Mouse (Mus musculus) hindbrain, embryonic 16.5 days (tissue): ENCODE measurements at regions not wholly inside any gene's neighbourhood (a gene's known extent, or its start where the extent isn't known, plus 50 kb on each side); places are given as distances from the start of the nearest gene placed in this dataset.

Experiments used
- ATAC-seq: fragments of 200-750 bp; cut with Nextera tagmentation; 2 replicates; pipeline ENCODE4 v1.8.0; 2017; ENCODE audit warnings: moderate TSS enrichment, moderate library complexity
- H3K27ac ChIP-seq: fragments of 300-500 bp; sonication (generic); 2 replicates; pipeline ENCODE4 v1.5.1; 2014; ENCODE audit warnings: low read depth, mild to moderate bottlenecking, control low read depth, low read length, moderate library complexity
- H3K27me3 ChIP-seq: fragments of 300-500 bp; sonication (generic); replicated peaks from 2 replicates; pipeline ENCODE4 v1.6.1; 2014; ENCODE audit warnings: low read length; ENCODE audit not compliant: control insufficient read depth, insufficient read depth
- H3K36me3 ChIP-seq: fragments of 300-500 bp; sonication (generic); 2 replicates; pipeline ENCODE4 v1.6.1; 2014; ENCODE audit warnings: mild to moderate bottlenecking, low read length, moderate library complexity, mixed read lengths; ENCODE audit not compliant: control insufficient read depth, insufficient read depth
- H3K4me1 ChIP-seq: fragments of 300-500 bp; sonication (generic); 2 replicates; pipeline ENCODE4 v1.6.1; 2014; ENCODE audit warnings: low read depth, low read length; ENCODE audit not compliant: control insufficient read depth, insufficient read depth
- H3K4me2 ChIP-seq: fragments of 300-500 bp; sonication (generic); 2 replicates; pipeline ENCODE4 v1.6.1; 2014; ENCODE audit warnings: mild to moderate bottlenecking, low read length, control low read depth, moderate library complexity
- H3K4me3 ChIP-seq: fragments of 300-500 bp; sonication (generic); 2 replicates; pipeline ENCODE4 v1.5.1; 2014; ENCODE audit warnings: mild to moderate bottlenecking, low read length, control low read depth, moderate library complexity
- H3K9ac ChIP-seq: fragments of 300-500 bp; sonication (generic); 2 replicates; pipeline ENCODE4 v1.6.1; 2014; ENCODE audit warnings: low read depth, mild to moderate bottlenecking, control low read depth, low read length, moderate library complexity
- H3K9me3 ChIP-seq: fragments of 300-500 bp; sonication (generic); 2 replicates; pipeline ENCODE4 v1.6.1; 2014; ENCODE audit warnings: mild to moderate bottlenecking, low read length, moderate library complexity; ENCODE audit not compliant: control insufficient read depth
- WGBS: fragments of 180-500 bp; shearing (Covaris S2); extraction: QIAGEN DNeasy Blood & Tissue Kit; methylation state at CpG from one replicate; pipeline ENCODE4 v1.1.7; 2014; 5-methylcytosine and 5-hydroxymethylcytosine counted together

DNA sequence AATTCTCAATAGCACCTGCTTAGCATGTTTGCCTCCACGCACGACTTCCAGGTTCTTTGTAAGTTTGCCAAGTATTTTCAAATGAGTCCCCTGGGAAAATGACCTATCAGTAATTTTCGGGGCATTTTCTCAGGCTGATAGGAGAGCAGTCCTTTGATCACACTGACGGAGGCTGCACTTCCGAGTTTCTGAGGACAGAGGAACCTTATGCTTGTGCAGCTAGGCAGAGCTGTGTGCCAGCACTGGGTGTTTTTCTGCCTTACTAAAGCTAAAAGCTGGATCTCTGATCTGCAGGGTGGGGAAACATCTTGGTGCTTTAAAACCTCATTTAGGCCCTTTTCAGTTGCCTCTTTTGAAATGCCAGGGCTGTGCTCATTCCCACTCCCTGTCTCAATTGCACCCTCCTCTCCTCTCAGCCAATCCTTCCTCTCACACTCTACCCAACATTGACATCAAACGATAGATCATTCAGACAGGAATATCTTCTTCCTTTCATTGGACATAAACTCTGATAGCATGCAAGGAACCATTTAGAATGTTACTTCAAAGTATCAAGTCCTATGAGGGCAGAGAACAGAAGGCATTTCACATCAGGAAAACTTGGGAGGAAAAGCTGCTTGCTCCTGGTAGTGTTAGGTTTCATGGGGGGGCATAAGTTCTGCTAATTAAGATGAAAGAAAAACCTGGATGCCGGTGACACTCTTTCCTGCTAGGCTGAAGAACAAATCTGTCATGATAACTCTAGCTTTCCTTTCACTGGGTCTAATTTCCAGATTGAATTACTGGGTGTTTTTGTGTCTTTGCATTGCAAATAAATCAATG, 95.3 kb downstream of the Lurap1l start:
- WGBS, result 53% methylated on average over 7 of the region's 7 CpGs
- Histone ChIP-seq H3K9ac (no peak overlapping the region), H3K27ac (no peak overlapping the region), H3K4me1 (no peaks in the 10 kb centered on the region), H3K4me3 (no peak overlapping the region), H3K4me2 (no peak overlapping the region), H3K27me3 (no peaks in the 10 kb centered on the region), H3K9me3 (peaks cover 3% of the 10 kb centered on the region), H3K36me3 (no peaks in the 10 kb centered on the region)
- ATAC-seq, result no peak

DNA sequence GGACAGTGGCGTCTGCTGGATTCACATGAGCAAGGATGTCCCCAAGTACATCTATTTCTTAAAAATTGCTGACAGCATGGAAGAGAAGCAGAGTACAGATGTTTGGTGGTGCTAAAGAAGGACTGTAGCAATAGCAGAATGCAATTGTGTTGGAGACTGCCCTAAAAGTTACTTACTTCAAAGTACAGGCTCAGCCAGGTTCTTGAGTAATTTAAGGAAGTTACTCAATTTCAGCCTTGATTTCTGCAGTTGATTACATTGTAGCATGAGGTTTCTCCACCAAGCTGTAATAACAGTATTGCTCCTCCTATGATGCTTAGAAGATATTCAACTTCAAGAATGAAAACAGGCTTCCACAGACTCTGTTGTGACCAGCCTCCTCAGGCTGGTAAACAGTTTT, 96.1 kb downstream of the Lurap1l start:
- Histone ChIP-seq H3K4me1 (no peaks in the 10 kb centered on the region), H3K27ac (no peak overlapping the region), H3K27me3 (no peaks in the 10 kb centered on the region), H3K36me3 (no peaks in the 10 kb centered on the region), H3K9ac (no peak overlapping the region), H3K9me3 (no peaks in the 10 kb centered on the region), H3K4me2 (no peak overlapping the region), H3K4me3 (no peak overlapping the region)
- WGBS, result 86% methylated on average over 1 of the region's 1 CpGs
- ATAC-seq, result no peak

DNA sequence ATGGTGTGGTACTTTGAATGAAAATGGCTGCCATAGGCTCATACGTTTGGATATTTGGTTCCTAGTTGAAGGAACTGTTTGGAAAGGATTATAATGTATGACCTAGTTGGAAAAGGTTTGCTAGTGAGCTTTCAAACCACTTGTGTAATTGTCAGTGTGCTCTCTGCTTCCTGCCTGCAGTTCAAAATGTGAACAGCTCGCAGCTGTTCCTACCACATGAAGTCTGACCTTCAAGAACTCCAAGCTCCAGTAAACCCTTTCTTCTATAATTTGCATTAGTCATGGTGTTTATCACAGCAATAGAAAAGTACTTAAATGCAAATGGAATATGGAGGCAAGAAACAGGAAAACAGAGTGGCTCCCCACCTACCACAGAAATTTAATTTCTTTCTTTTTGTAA, 111.4 kb downstream of the Lurap1l start:
- no peak overlapping the region for H3K4me3 ChIP-seq
- H3K9ac ChIP-seq, result no peak overlapping the region
- WGBS, result 25% methylated on average over 2 of the region's 2 CpGs
- H3K27ac ChIP-seq, result no peak overlapping the region
- H3K36me3 ChIP-seq, result no peaks in the 10 kb centered on the region
- H3K4me1 ChIP-seq, result no peaks in the 10 kb centered on the region
- H3K27me3 ChIP-seq, result no peaks in the 10 kb centered on the region
- no peaks in the 10 kb centered on the region for H3K9me3 ChIP-seq
- no peak overlapping the region for H3K4me2 ChIP-seq
- ATAC-seq, result no peak

DNA sequence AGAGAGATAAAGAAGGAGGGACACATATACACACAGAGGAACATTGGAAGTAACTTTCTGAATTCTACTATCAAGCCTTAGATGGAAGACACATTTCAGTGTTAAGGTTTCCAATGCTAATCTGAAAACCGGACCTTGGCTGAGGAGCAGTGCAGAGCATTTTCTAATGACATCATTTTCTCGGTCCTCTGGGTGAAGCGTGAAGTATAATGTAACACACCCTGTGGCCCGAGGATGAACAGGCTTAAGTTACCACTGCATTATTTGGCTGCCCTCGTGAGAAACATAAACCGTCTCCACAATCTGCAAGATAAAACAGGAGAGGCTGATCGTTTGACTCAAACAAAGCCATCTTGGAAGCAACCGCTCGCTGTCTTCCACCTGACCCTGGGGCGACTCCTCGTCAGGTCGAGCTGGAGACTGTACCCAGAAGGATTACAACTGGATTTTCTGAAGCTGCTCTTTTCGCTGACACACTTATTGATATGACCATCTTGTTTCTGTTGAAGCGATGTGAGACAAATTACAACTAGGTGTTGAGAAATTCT, 113.1 kb downstream of the Lurap1l start:
- ATAC-seq, result no peak
- Histone ChIP-seq H3K27me3 (no peaks in the 10 kb centered on the region), H3K9me3 (no peaks in the 10 kb centered on the region), H3K9ac (no peak overlapping the region), H3K4me2 (no peak overlapping the region), H3K4me1 (no peaks in the 10 kb centered on the region), H3K27ac (no peak overlapping the region), H3K4me3 (no peak overlapping the region), H3K36me3 (no peaks in the 10 kb centered on the region)
- 80% methylated on average over 14 of the region's 14 CpGs for WGBS

DNA sequence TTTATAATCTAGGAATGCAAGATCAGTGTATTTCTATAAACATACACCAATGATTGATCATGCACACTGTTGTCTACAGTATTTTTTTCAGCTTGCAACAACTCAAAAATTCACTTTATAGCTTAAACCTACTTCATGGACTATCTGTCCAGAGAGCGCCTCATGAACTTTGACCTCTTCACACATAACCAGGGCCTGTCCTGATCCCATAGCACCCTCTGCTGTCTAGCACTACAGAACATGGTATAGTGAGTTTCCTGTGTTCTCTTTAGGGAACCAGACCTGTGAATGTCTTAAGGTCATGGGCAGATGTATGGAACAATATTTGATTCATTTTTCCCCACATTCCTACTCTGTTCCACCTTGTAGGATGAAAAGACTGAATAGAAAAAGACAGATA, 117.1 kb downstream of the Lurap1l start:
- no peaks in the 10 kb centered on the region for H3K27me3 ChIP-seq
- H3K9ac ChIP-seq, result no peak overlapping the region
- 95% methylated on average over 1 of the region's 1 CpGs for WGBS
- H3K27ac ChIP-seq, result no peak overlapping the region
- no peak overlapping the region for H3K4me3 ChIP-seq
- H3K9me3 ChIP-seq, result no peaks in the 10 kb centered on the region
- no peak overlapping the region for H3K4me2 ChIP-seq
- H3K36me3 ChIP-seq, result no peaks in the 10 kb centered on the region
- no peaks in the 10 kb centered on the region for H3K4me1 ChIP-seq
- no peak for ATAC-seq

DNA sequence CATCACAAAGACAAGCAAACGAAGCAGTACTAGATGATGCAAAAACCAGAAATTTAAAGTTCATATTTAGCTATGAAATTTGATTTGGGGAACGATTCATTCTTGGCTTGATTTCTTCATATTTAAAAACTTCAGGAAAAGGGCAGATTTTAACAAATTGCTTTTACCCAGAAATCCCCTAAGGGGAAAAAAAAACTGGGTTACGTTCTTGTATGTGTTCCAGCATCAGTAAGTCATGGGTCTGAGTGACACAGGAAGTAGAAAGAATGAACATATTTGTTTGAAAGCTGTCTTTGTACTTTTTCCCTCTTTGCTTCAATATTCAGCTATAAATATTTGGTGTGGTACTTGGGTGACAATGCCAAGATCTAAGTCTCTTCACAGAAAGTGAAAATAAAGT, 120.2 kb downstream of the Lurap1l start:
- 87% methylated on average over 3 of the region's 3 CpGs for WGBS
- Histone ChIP-seq H3K27ac (no peak overlapping the region), H3K9ac (no peak overlapping the region), H3K27me3 (no peaks in the 10 kb centered on the region), H3K9me3 (no peaks in the 10 kb centered on the region), H3K4me1 (no peaks in the 10 kb centered on the region), H3K4me2 (no peak overlapping the region), H3K36me3 (no peaks in the 10 kb centered on the region), H3K4me3 (no peak overlapping the region)
- ATAC-seq, result no peak

DNA sequence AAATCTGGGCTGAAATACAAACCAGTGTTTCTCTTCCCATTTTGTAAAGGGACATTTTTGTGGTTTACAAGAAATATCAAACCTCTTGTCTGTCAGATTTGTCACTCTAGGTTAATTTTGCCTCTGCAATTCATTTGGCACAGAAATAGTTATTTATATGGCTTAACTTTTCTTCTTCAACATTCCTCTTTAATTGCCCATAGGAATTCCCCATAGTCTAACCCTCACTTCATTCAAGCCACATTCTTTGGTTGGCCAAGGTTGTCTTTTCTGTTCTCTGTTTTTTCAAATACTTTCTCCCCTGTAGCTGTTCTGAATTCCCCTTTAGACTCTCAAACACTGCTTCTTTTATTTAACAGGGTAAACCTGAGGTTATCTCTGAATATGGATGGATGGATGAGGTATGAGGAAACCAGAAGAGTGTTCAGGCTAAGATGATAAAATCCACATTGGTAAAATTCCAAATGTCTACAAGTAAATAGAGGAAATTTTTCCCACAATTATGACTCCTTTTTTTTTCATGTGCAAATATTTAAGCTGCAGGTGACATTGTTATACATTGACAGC, 127.0 kb downstream of the Lurap1l start:
- no peaks in the 10 kb centered on the region for H3K9me3 ChIP-seq
- H3K27ac ChIP-seq, result no peak overlapping the region
- H3K4me2 ChIP-seq, result no peak overlapping the region
- no peak overlapping the region for H3K9ac ChIP-seq
- H3K4me3 ChIP-seq, result no peak overlapping the region
- no peak for ATAC-seq
- H3K27me3 ChIP-seq, result no peaks in the 10 kb centered on the region
- no peaks in the 10 kb centered on the region for H3K36me3 ChIP-seq
- no peaks in the 10 kb centered on the region for H3K4me1 ChIP-seq

DNA sequence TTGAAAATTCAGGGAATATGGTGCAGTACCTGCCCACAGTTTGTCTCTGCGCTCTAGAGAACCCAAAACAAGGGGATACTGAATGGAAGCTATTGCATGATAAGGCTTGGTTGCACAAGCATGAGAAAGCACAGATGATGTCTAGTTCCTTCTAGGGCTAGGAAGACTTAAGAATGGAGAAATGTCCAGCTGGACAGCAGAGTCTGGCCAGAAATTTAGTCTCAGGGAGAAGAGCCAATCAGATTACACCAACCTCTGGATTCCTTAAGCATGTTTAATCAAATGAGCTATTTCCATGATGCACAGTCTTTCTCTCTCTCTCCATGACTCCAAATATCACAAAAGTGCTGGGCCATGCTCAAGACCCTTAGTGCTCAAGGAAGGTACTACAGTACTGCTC, 147.8 kb downstream of the Lurap1l start:
- no peak overlapping the region for H3K4me3 ChIP-seq
- H3K4me1 ChIP-seq, result no peaks in the 10 kb centered on the region
- 95% methylated on average over 1 of the region's 1 CpGs for WGBS
- H3K4me2 ChIP-seq, result no peak overlapping the region
- no peaks in the 10 kb centered on the region for H3K27me3 ChIP-seq
- H3K27ac ChIP-seq, result no peak overlapping the region
- no peaks in the 10 kb centered on the region for H3K36me3 ChIP-seq
- ATAC-seq, result no peak
- no peak overlapping the region for H3K9ac ChIP-seq
- H3K9me3 ChIP-seq, result no peaks in the 10 kb centered on the region

DNA sequence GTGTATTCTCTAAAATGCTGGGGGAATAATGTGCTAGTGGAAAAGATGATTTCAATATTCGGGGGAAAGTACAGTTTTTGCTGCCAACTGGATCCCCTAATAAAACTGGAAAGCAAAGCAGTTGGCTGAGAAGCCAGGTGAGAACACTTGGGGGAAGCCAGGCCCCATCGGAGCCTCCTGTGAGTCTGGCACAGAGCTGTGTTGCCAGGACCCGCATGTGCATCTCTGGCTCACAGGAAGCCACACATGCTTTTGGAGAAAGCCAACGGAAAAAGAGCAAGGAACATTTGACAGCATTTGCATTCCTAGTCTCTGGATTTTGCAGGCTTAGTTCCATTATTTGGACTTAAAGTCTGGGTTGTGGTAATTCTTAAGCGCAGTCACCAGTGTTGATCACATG, 148.4 kb downstream of the Lurap1l start:
- no peak overlapping the region for H3K4me2 ChIP-seq
- no peaks in the 10 kb centered on the region for H3K9me3 ChIP-seq
- no peak overlapping the region for H3K9ac ChIP-seq
- no peak for ATAC-seq
- 84% methylated on average over 5 of the region's 5 CpGs for WGBS
- no peak overlapping the region for H3K4me3 ChIP-seq
- H3K27ac ChIP-seq, result no peak overlapping the region
- H3K4me1 ChIP-seq, result no peaks in the 10 kb centered on the region
- H3K36me3 ChIP-seq, result no peaks in the 10 kb centered on the region
- H3K27me3 ChIP-seq, result no peaks in the 10 kb centered on the region
